Mouse (Mus musculus) T-helper 17 cell (primary cell): ENCODE results near the gene Ccdc148.

ENCODE experiments used
- in situ Hi-C, 2 experiments: fragments of 300-600 bp; cut with MboI, MseI; formaldehyde crosslinking; loops; 1 replicate in 1 of 2; 2 replicates in 1 of 2; pipeline ENCODE4 v1.15.1; 2025; ENCODE audit warnings: high pct_unique_total_duplicates in 2 of 2

The Ccdc148 gene

GRCm38 (mm10) chr2:58952101-58952500 lies 208.4 kb downstream of the Ccdc148 start:
- in situ Hi-C loops: no loop called here

- in situ Hi-C loops: loop anchor here in 1 of 2 experiments (10.0 kb wide), 1 partner anchor 626 kb away; no protein-coding TSS in a partner anchor
Measured at GRCm38 (mm10) chr2:58948796-58949195, 211.7 kb downstream of the Ccdc148 start.

- in situ Hi-C loops: loop anchor here in 1 of 2 experiments (10.0 kb wide), 1 partner anchor 633 kb away; no protein-coding TSS in a partner anchor
Measured at GRCm38 (mm10) chr2:58941361-58941760, 219.1 kb downstream of the Ccdc148 start.

DNA sequence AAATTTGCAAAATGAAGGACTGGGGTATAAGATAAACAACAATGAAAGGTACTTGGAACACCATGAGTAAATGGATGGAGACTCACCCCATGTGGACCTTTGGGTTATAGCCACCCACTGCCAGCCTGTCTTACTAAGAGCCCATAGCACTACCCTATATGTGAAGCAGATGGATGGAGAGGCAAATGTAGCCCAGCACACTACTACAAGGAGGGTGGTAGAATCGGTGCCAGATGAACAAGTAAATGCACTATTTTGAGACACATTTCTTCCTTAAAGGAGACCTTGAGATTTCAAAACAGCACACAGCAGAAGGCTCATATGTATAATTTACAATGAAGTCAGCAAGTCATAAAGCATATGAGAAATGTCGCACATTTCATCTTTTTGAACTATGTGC lies 234.9 kb downstream of the Ccdc148 start:
- in situ Hi-C loops: loop anchor here in 1 of 2 experiments (10.0 kb wide), 1 partner anchor 199 kb away; no protein-coding TSS in a partner anchor

DNA sequence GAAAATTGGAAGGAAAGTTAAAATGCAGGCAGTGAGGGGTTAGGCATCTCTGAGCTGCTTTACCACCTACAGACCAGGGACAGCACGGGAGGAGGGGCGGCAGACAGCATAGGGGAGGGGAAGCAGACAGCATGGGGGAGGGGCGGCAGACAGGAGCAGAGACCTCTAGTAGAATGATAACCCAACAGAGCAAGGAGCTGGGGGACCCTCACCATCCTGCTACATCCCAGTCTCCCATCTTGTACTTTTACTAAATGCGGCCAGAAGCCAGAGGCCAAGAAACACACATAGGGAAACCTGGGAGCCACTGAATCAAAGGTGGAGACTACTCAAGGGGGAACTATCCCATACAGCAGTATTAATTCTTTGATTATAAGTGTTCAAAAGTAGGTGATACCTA lies 242.1 kb downstream of the Ccdc148 start:
- in situ Hi-C loops: no loop called here

DNA sequence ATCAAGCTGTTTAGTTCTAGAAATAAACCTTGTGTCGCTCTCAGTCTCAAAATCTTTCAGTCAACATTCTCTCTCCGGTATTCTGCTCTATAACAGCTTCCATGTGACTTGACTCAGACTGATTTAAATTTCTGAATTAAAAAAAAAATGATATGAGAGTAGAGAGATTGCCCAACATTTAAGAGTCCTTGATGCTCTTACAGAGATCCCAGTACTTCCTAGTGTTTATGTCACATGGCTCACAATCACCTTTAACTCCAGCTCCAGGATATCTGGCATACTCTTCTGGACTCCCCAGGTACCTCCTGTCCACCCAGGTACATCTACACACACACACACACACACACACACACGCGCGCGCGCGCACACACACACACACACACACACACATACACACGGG lies 248.1 kb downstream of the Ccdc148 start:
- in situ Hi-C loops: no loop called here

GRCm38 (mm10) chr2:58906814-58907516 lies 253.5 kb downstream of the Ccdc148 start:
- in situ Hi-C loops: loop anchor here in 1 of 2 experiments (5.0 kb wide), 1 partner anchor 45 kb away; no protein-coding TSS in a partner anchor

DNA sequence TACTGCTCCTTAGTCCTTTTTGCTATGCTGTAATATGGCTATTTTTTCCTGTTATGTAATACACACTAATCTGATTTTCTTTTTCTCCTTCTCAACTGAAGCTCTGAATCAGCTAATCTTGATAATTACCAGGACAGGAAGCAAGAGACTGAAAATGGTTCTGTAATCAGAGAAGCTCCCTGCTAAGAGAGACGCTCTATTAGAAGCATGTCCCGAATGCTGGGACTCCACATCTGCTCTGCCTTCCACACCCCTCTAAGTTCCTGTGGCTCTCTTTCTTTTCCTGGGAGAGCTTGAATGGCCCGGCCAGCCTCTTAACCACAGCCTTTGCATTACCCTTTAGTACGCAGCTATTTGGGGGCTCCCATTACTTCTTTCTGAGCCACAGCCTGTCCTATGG lies 255.4 kb downstream of the Ccdc148 start:
- in situ Hi-C loops: loop anchor here in 1 of 2 experiments (5.0 kb wide), 1 partner anchor 43 kb away; no protein-coding TSS in a partner anchor

DNA sequence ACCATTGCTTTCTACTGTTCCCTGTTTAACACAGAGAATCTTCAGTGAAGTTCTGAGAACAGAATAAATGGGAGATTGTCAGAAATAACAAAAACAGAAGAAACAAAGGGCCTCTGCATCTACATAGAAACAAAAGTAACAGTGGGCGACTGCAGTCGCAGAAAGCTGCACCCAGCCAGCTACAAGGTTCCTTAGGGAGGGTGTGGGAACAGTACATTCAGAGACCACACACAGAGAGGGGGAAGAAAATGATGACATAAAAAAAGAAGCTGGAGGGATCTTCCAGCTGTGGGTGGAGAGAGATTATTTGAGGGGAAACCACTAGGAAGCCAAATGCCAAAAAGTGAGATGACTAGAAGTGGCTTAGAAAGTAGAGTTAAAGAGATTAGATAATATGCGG lies 280.6 kb downstream of the Ccdc148 start:
- in situ Hi-C loops: no loop called here

- in situ Hi-C loops: no loop called here
Measured at GRCm38 (mm10) chr2:58859134-58859533, 301.3 kb downstream of the Ccdc148 start, which contains the start of gene Gm11099. TSS of gene Gm11099 (plus strand) at chr2:58859434.

DNA sequence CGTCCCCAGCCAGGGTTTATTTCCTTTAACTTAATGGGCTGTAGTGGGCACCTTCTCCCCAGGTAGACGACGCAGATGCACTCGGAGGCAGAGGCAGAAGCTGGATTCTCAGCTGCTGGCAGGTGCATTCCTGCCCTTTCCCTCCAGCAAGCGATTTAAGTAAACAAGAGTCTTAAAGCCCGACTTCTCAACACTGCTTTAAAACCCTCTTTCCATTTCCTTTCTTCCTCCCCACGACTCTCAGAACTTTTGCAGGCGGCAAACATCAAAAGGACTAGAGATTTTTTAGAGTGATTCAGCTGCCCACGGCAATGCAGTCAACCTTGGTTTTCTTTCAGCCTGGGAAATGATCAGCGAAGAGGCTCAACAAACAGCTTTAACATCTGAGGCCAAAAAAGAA lies 316.0 kb downstream of the Ccdc148 start:
- in situ Hi-C loops: no loop called here

DNA sequence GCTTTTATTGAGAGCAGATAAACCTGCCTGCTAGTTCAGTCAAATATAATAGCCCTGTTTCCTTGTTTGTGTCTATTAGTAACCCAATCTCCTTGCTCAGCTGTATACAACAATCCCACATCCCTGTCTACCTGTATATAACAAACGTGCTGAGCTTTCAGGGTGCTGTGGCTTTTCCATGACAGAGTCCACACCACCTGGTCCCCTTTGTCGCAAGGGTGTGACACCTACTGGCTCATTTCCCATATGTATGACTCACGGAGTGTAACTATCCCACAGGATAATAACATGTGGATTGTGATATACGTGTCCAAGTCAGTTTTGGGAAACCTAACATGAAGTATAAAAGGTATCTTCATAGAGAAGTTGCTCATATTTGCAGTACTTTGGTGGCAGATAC lies 318.0 kb downstream of the Ccdc148 start:
- in situ Hi-C loops: no loop called here

DNA sequence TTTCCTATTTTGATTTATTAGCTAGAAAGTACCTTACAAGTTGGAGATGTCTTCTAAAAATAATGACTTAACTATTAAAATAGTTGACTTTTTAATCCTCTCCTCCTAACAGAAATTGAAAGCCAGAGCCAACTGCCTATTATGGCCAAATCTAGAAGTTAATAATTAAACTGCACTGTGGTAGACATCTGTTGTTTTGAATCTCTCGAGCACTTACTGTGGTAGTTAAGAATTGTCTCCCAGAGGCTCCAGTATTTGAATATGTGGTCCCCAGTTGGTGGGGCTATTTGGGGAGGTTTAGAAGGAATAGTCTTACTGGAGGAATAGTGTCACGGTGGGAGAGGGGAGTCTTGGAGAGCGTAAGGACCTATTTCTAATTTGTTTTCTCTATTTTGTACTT lies 319.5 kb downstream of the Ccdc148 start:
- in situ Hi-C loops: no loop called here

DNA sequence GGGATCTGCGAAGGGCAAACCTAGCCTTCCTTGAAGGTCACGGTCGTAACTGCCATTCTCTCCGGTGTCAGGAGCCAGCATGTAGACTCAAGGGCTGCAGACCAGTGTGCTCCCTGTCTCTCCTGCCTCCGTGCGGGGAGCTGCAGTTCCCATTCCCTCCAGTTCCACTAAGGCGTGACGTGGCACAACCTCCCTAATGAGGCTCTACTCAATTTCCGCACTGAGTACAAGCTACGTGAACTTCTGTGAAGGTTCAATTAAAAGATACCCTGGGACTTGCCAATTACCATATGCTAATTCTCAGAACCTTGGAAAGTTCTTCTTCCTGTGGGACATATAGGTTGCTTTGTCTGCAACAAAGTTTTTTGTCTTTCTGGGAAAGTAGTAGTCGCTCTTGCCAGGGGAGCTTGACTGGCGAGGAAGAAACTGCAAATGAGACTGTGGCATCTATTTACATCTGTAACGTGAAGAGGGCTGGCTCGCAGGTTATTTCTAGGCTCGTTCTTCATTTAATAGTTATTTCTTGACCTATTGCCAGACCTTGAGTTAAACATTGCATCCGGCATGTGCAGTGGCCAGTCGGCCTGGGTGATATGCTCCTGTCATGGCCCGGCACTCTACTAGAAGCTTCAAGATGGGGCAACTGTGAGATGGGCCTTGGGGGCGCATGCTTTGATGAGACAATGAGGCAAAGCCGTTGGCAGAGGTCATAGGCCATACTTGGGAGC lies 328.1 kb downstream of the Ccdc148 start:
- in situ Hi-C loops: no loop called here

- in situ Hi-C loops: no loop called here
Measured at GRCm38 (mm10) chr2:58829981-58830742, 330.3 kb downstream of the Ccdc148 start.

GRCm38 (mm10) chr2:58828910-58829600 lies 331.4 kb downstream of the Ccdc148 start:
- in situ Hi-C loops: no loop called here

GRCm38 (mm10) chr2:58812941-58813340 lies 347.5 kb downstream of the Ccdc148 start:
- in situ Hi-C loops: no loop called here

DNA sequence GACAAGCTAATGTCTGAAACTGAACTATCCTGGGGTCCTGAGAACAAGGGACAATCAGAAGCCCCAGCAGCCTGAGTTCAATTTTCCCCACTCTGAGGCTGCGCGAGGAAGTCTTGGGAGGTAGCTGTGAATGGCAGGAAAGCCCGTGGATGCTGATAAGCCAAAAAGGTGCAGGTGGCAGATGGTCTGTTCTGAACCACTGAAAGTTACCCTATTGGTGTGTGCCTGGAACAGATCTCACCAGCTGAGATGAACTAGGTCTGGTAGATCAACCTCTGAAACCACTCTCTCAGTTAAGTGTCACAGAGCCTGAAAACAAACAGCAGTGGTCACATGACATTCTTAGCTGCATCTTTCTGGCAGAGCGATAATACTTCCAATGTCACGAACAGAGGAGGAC lies 360.9 kb downstream of the Ccdc148 start:
- in situ Hi-C loops: no loop called here

GRCm38 (mm10) chr2:58799126-58799525 lies 361.4 kb downstream of the Ccdc148 start:
- in situ Hi-C loops: no loop called here

DNA sequence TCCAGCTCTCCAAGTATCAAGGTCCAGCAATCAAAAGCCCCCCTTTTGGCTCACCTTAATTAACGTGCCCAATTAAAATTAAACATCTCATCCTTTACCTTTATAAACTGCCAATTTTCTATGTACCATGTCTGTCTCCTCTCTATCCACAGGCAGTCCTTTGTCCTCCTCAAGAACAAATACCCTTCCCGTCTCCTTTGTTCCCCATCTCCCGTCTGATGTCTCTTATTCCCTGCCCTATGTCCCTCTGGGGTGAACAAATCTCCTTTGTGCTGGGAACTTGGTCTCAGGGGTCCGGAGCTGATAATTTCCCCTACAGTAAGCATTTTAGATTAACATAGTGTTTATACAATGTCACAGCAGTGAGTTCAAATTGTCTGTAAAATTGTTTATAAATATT lies 363.0 kb downstream of the Ccdc148 start:
- in situ Hi-C loops: no loop called here

DNA sequence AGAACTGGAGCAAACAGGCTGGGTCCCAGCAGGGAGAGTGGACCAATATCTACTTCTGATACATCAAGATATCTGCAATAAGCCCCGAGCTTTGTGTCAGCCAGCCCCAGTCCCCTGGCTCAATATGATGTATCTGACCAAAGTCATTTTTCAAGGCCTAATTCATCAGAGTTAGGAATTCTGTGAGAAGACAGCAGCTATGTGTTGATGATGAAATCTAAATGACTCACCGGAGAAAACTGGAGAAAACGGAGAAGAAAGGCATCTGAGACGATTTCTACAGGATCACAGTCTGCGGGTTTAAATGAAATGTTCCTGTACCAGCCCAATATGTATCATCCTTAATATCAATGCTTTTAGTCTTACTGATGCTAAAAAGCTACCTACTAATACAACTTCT lies 365.1 kb downstream of the Ccdc148 start:
- in situ Hi-C loops: no loop called here
